In genomic region chr5:35583221-35583783, GRCm38 (mm10) we compare ENCODE assay signal across 8 mouse cellular contexts. TPM values are rescaled to one million over a fixed set of nuclear protein-coding genes. Genes with fewer than 3 reads are reported as not detected.
DNase-seq lines count a peak whose midpoint lies in the region; ATAC-seq and TF ChIP-seq lines count a peak whose summit lies in the region.

No protein-coding gene starts in this region.

- 0 out of 2 replicates have a peak, but pooled peaks have one; percentile 17 for ATAC-seq in embryonic facial prominence, embryonic 13.5 days (ENCODE audit: insufficient number of reproducible peaks, insufficient read depth, low FRiP score, low TSS enrichment, low read depth)
- no peak for ATAC-seq in cerebellum, adult (ENCODE audit: insufficient number of reproducible peaks, low FRiP score, low TSS enrichment)

- H3K27me3 ChIP-seq in embryonic facial prominence, embryonic 13.5 days = no peaks in the 10 kb centered on the region; the same call in 1 of the 2 replicates
- H3K27me3 ChIP-seq in limb, embryonic 10.5 days (ENCODE audit: low read depth, poor library complexity, severe bottlenecking) = no peaks in the 10 kb centered on the region
- no peaks in the 10 kb centered on the region for H3K27me3 ChIP-seq in myocyte (ENCODE audit: control insufficient read depth, insufficient read depth, insufficient read length)

- no peak overlapping the region for H3ac ChIP-seq in myocyte (ENCODE audit: control insufficient read depth, insufficient read length)

- no peaks in the 10 kb centered on the region for H3K79me2 ChIP-seq in myocyte (ENCODE audit: control insufficient read depth, insufficient read depth)

- peak overlapping the region; percentile 90 for H3K27ac ChIP-seq in layer of hippocampus, adult 2 months
- H3K27ac ChIP-seq in embryonic facial prominence, embryonic 13.5 days = 0 out of 2 replicates have a peak overlapping the region, but pooled peaks have one; percentile 7
- H3K27ac ChIP-seq in limb, embryonic 10.5 days = peak overlapping the region; percentile 67; the same call in 1 of the 2 replicates

- H3K36me3 ChIP-seq in embryonic facial prominence, embryonic 13.5 days = peaks cover 6% of the 10 kb centered on the region
- H3K36me3 ChIP-seq in limb, embryonic 10.5 days = peaks cover 5% of the 10 kb centered on the region; the same call in 1 of the 2 replicates
- no peaks in the 10 kb centered on the region for H3K36me3 ChIP-seq in myocyte (ENCODE audit: control insufficient read depth, insufficient read depth)

- no peak for DNase-seq in layer of hippocampus, adult 2 months (ENCODE audit: low spot score in 2 of 2)
- no peak for DNase-seq in layer of hippocampus, adult 8-10 months (ENCODE audit: low spot score in 2 of 2)
- DNase-seq in limb, embryonic 10.5 days (ENCODE audit: low spot score) = no peak
- no peak for DNase-seq in T-cell, adult 2 months (ENCODE audit: low spot score)
- DNase-seq in spleen, adult 12 weeks (ENCODE audit: low spot score) = no peak

- 5% methylated on average over 17 of the region's 17 CpGs for WGBS in embryonic facial prominence, embryonic 13.5 days
- 6% methylated on average over 17 of the region's 17 CpGs for WGBS in limb, embryonic 10.5 days

- peak overlapping the region; percentile 72 for H3K9ac ChIP-seq in embryonic facial prominence, embryonic 13.5 days

- peak overlapping the region; percentile 95 for H3K4me3 ChIP-seq in layer of hippocampus, adult 2 months
- H3K4me3 ChIP-seq in embryonic facial prominence, embryonic 13.5 days = peak overlapping the region; percentile 68
- peak overlapping the region; percentile 74 for H3K4me3 ChIP-seq in limb, embryonic 10.5 days
- H3K4me3 ChIP-seq in myocyte = peak overlapping the region; percentile 54

- H3K9me3 ChIP-seq in embryonic facial prominence, embryonic 13.5 days = no peaks in the 10 kb centered on the region
- no peaks in the 10 kb centered on the region for H3K9me3 ChIP-seq in limb, embryonic 10.5 days (replicated peaks)

- peaks cover 13% of the 10 kb centered on the region for H3K4me1 ChIP-seq in embryonic facial prominence, embryonic 13.5 days
- peaks cover 12% of the 10 kb centered on the region for H3K4me1 ChIP-seq in limb, embryonic 10.5 days

- no peak for TF ChIP-seq CTCF in layer of hippocampus, adult 2 months (conservative IDR thresholded peaks at IDR 0.05)

- peak overlapping the region; percentile 63 for H3K4me2 ChIP-seq in embryonic facial prominence, embryonic 13.5 days
- peak overlapping the region; percentile 85 for H3K4me2 ChIP-seq in myocyte (ENCODE audit: low read depth)

- TF ChIP-seq POLR2A in myocyte (IDR thresholded peaks at IDR 0.05; ENCODE audit: insufficient read length, low read depth) = no peak

TF ChIP-seq in myocyte, 11 proteins besides CTCF, POLR2A, EP300 and RAD21:
- TF ChIP-seq REST (IDR thresholded peaks at IDR 0.05; ENCODE audit: insufficient read depth, insufficient read length) = no peak
- no peak for TF ChIP-seq MYOD1 (IDR thresholded peaks at IDR 0.05; ENCODE audit: control insufficient read depth in 1 of 3, insufficient read length in 2 of 3, low read depth in 2 of 3)
- no peak for TF ChIP-seq MAX (IDR thresholded peaks at IDR 0.05; ENCODE audit: low read depth)
- no peak for TF ChIP-seq TCF3 (IDR thresholded peaks at IDR 0.05; ENCODE audit: insufficient read length, low read depth)
- no peak for TF ChIP-seq MYOG (IDR thresholded peaks at IDR 0.05; ENCODE audit: control insufficient read depth in 1 of 3, insufficient read depth in 1 of 3, insufficient read length in 2 of 3, low read depth in 2 of 3)
- TF ChIP-seq E2F4 (IDR thresholded peaks at IDR 0.05; ENCODE audit: insufficient read depth) = no peak
- no peak for TF ChIP-seq POLR2AphosphoS2 (IDR thresholded peaks at IDR 0.05; ENCODE audit: insufficient read length, low read depth)
- no peak for TF ChIP-seq USF1 (IDR thresholded peaks at IDR 0.05; ENCODE audit: low read depth)
- no peak for TF ChIP-seq CEBPB (IDR thresholded peaks at IDR 0.05; ENCODE audit: insufficient read depth, poor library complexity, severe bottlenecking)

RNA-seq across cellular contexts. Expression of gene Acox3, which starts 0.5 kb away (rescaled TPM):
- 10 to 100 TPM; 24.6 to 34.6 TPM for total RNA-seq in layer of hippocampus, adult 2 months (2021)
- 10 to 100 TPM; 29.6 to 50.2 (median 41.7) TPM for total RNA-seq in layer of hippocampus, adult 8-10 months (2022)
- 12.6 and 13.3 TPM in 2 replicates for polyA plus RNA-seq in embryonic facial prominence, embryonic 13.5 days (2015; fragmentation: Nextera tagmentation; extraction: Ambion mirVana)
- 7.3 and 11.5 TPM in 2 replicates for polyA plus RNA-seq in limb, embryonic 10.5 days (2016; fragmentation: Nextera tagmentation; extraction: Ambion mirVana)
- polyA plus RNA-seq in myocyte (2012; fragmentation: generic; extraction: Trizol) = 20.8 TPM

RNA-seq across cellular contexts. Expression of gene Trmt44, which starts 8.4 kb away (rescaled TPM):
- total RNA-seq in layer of hippocampus, adult 2 months (2021) = 1 to 10 TPM; 8.4 to 8.5 TPM
- total RNA-seq in layer of hippocampus, adult 8-10 months (2022) = 10 to 100 TPM in 1 of 4 experiments, 1 to 10 TPM in 3; 7.6 to 12.4 (median 8.7) TPM
- polyA plus RNA-seq in embryonic facial prominence, embryonic 13.5 days (2015; fragmentation: Nextera tagmentation; extraction: Ambion mirVana) = 8.1 and 9.2 TPM in 2 replicates
- polyA plus RNA-seq in limb, embryonic 10.5 days (2016; fragmentation: Nextera tagmentation; extraction: Ambion mirVana) = 10.1 and 10.6 TPM in 2 replicates
- 5.1 TPM for polyA plus RNA-seq in myocyte (2012; fragmentation: generic; extraction: Trizol)

RNA-seq across cellular contexts. Expression of gene Cpz, which starts 57.8 kb away (rescaled TPM):
- not detected for total RNA-seq in layer of hippocampus, adult 2 months (2021)
- total RNA-seq in layer of hippocampus, adult 8-10 months (2022) = under 1 TPM in 1 of 4 experiments, not detected in 3; 0.47 TPM
- 4.1 TPM in 2 replicates for polyA plus RNA-seq in embryonic facial prominence, embryonic 13.5 days (2015; fragmentation: Nextera tagmentation; extraction: Ambion mirVana)
- polyA plus RNA-seq in limb, embryonic 10.5 days (2016; fragmentation: Nextera tagmentation; extraction: Ambion mirVana) = 4.2 and 8.0 TPM in 2 replicates
- polyA plus RNA-seq in myocyte (2012; fragmentation: generic; extraction: Trizol) = 0.64 TPM

Comparison
In these comparisons a context has a peak if more than half of its experiments do, and no peak if none do; other contexts are left out.
1. H3K27ac ChIP-seq: peak in every context shown above with its lines; median percentile 90 in layer of hippocampus, adult 2 months; 67 in limb, embryonic 10.5 days; 7 in embryonic facial prominence, embryonic 13.5 days.